Mouse (Mus musculus): ENCODE data around the gene Ssh3. TPM values are rescaled to one million over a fixed set of nuclear protein-coding genes. Genes with fewer than 3 reads are reported as not detected.

Gene Ssh3
- polyA plus RNA-seq, 1 experiment from 2014 or later: 2.6 TPM

DNA sequence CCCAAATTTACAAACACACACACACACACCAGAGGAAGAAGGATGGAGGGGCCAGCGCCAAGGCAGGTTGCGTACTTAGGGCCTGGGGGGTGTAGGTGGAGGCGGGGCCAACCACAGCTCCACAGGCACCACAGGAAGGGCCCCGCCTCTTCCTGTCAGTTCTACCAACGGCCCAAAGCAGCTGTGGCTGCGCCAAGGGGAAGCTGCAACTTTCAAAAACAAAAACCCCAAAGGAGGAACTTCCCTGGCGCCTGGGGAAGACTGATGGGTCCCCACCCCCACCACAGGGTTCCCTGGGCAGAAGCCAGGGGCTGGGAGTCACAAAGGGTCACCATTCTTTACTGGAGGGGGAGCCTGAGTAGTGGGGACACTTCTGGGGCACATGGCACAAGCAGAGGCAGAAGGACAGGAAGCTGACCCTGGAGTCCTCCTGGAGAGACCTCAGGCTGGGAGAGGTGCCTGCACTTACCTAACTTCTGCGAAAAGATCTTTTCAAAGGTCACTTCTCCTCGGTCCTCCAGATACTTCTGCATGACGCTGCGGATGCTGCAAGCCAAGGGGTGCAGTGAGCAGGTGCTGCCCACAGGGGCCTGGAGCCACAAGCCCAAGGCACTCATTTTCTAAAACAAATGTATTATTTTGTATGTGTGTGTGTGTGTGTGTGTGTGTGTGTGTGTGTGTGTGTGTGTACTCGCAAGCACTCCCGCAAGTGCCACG, 25.6 kb upstream of the Ssh3 start:
- ATAC-seq: peak; percentile 58
- Histone ChIP-seq H3K9me3 (replicated peaks) (no peaks in the 10 kb centered on the region), H3K4me2 (peak overlapping the region; percentile 49), H3K36me3 (peaks cover 83% of the 10 kb centered on the region), H3K4me1 (peaks cover 56% of the 10 kb centered on the region), H3K27ac (peak overlapping the region; percentile 63), H3K27me3 (replicated peaks) (no peaks in the 10 kb centered on the region), H3K4me3 (no peak overlapping the region), H3K9ac (no peak overlapping the region)
- WGBS (ENCODE audit: insufficient replicate concordance): 38% methylated on average over 14 of the region's 14 CpGs

GRCm38 (mm10) chr19:4291161-4291560, 22.2 kb upstream of the Ssh3 start:
- ATAC-seq: no peak
- H3K4me2 ChIP-seq: no peak overlapping the region
- no peaks in the 10 kb centered on the region for H3K27me3 ChIP-seq (replicated peaks)
- H3K9me3 ChIP-seq (replicated peaks): no peaks in the 10 kb centered on the region
- peaks cover 23% of the 10 kb centered on the region for H3K4me1 ChIP-seq
- no peak overlapping the region for H3K9ac ChIP-seq
- WGBS (ENCODE audit: insufficient replicate concordance): 80% methylated on average over 11 of the region's 11 CpGs
- H3K36me3 ChIP-seq: peaks cover 92% of the 10 kb centered on the region
- H3K27ac ChIP-seq: no peak overlapping the region
- no peak overlapping the region for H3K4me3 ChIP-seq

DNA sequence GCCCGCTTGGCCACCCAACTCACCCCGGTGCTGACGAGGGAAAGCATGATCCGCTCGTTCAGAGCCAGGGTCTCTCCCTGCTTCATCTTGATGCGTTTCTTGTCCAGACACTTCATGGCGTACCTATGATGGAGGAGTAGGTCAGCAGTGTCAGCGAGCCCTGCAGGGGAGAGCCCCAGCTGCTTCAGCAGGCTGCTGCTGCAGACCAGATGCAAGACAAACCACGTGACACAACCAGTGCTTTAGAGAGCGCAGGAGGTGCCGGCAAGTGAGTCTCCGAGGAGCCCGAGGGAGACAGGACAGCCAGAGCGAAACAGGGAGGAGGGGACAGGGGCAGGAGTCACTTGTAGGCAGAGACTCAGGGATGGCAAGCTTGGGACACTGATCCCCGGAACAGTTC, 21.8 kb upstream of the Ssh3 start:
- Histone ChIP-seq H3K36me3 (peaks cover 93% of the 10 kb centered on the region), H3K9ac (no peak overlapping the region), H3K9me3 (replicated peaks) (no peaks in the 10 kb centered on the region), H3K4me2 (no peak overlapping the region), H3K27ac (no peak overlapping the region), H3K4me3 (no peak overlapping the region), H3K4me1 (peaks cover 20% of the 10 kb centered on the region), H3K27me3 (replicated peaks) (no peaks in the 10 kb centered on the region)
- ATAC-seq: no peak
- 82% methylated on average over 15 of the region's 15 CpGs for WGBS (ENCODE audit: insufficient replicate concordance)

- Histone ChIP-seq H3K27me3 (replicated peaks) (peaks cover 13% of the 10 kb centered on the region), H3K4me1 (peaks cover 17% of the 10 kb centered on the region), H3K9me3 (replicated peaks) (no peaks in the 10 kb centered on the region; the same call in 1 of the 2 replicates), H3K4me2 (peak overlapping the region; percentile 94), H3K4me3 (peak overlapping the region; percentile 65), H3K36me3 (peaks cover 37% of the 10 kb centered on the region), H3K9ac (no peak overlapping the region), H3K27ac (no peak overlapping the region)
- no peak for ATAC-seq
- WGBS (ENCODE audit: insufficient replicate concordance): 26% methylated on average over 7 of the region's 7 CpGs
Observed at GRCm38 (mm10) chr19:4283653-4284052, 14.7 kb upstream of the Ssh3 start.

- Histone ChIP-seq H3K27me3 (replicated peaks) (peaks cover 13% of the 10 kb centered on the region), H3K4me2 (peak within 1 kb of the TSS; percentile 94), H3K4me3 (peak within 1 kb of the TSS; percentile 65), H3K9me3 (replicated peaks) (no peaks in the 10 kb centered on the region; the same call in 1 of the 2 replicates), H3K27ac (no peak within 1 kb of the TSS), H3K9ac (peak within 1 kb of the TSS; percentile 62), H3K4me1 (peaks cover 17% of the 10 kb centered on the region), H3K36me3 (peaks cover 31% of the 10 kb centered on the region)
- ATAC-seq: peak; percentile 85
- WGBS (ENCODE audit: insufficient replicate concordance): under 1% methylated on average over 50 of the region's 50 CpGs
Observed at GRCm38 (mm10) chr19:4282898-4283553, 14.0 kb upstream of the Ssh3 start, which contains the start of gene Ankrd13d. Gene Ankrd13d, minus strand, starts transcription at chr19:4283137.

DNA sequence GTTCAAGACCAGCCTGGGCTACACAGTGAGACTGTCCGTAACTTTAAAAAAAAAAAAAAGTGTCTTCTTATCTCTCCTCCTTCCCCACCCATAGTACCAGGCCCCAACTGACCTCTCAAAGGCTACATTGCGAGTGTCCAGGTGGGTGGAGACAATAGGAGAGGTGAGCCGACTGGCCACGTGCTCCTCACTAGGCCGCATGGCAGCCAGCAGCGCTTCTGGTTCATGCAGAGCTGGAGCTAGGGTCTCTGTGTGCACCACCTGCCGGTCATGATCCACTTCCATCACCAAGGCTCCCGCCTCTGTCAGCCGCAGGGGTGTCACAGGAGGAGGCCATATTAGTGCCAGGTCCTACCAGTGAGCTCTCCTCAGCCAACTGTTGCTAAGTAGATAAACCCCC, 11.4 kb upstream of the Ssh3 start:
- no peak overlapping the region for H3K4me2 ChIP-seq
- WGBS (ENCODE audit: insufficient replicate concordance): 83% methylated on average over 9 of the region's 9 CpGs
- ATAC-seq: no peak

DNA sequence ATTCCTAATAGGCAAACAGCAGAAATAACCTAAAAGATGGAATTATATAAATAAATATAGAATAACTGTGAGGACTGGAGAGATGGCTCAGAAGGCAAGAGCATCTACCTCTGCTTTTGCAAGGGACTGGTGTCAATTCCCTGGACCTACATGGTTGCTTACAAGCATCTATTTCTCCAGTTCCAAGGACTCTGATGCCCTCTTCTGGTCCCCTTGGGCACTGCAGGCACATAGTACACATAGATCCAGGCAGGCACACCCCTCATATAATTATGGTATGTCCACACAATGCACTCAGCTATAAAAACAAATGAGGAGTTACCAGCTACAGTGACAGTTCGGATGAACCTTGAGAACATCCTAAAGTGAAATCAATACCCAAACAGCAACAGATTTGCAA, 10.5 kb upstream of the Ssh3 start:
- Histone ChIP-seq H3K4me2 (no peak overlapping the region), H3K27me3 (replicated peaks) (peaks cover 13% of the 10 kb centered on the region), H3K4me1 (peaks cover 17% of the 10 kb centered on the region), H3K4me3 (no peak overlapping the region), H3K27ac (no peak overlapping the region), H3K9me3 (replicated peaks) (no peaks in the 10 kb centered on the region; the same call in 1 of the 2 replicates), H3K9ac (no peak overlapping the region), H3K36me3 (no peaks in the 10 kb centered on the region)
- WGBS (ENCODE audit: insufficient replicate concordance): 69% methylated on average over 1 of the region's 1 CpGs
- no peak for ATAC-seq

More for the DNA sequence above, 11.4 kb upstream of the Ssh3 start:
- Histone ChIP-seq H3K36me3 (peaks cover 5% of the 10 kb centered on the region), H3K4me1 (peaks cover 17% of the 10 kb centered on the region), H3K27ac (no peak overlapping the region), H3K9ac (no peak overlapping the region), H3K4me3 (no peak overlapping the region), H3K9me3 (replicated peaks) (no peaks in the 10 kb centered on the region; the same call in 1 of the 2 replicates), H3K27me3 (replicated peaks) (peaks cover 13% of the 10 kb centered on the region)

DNA sequence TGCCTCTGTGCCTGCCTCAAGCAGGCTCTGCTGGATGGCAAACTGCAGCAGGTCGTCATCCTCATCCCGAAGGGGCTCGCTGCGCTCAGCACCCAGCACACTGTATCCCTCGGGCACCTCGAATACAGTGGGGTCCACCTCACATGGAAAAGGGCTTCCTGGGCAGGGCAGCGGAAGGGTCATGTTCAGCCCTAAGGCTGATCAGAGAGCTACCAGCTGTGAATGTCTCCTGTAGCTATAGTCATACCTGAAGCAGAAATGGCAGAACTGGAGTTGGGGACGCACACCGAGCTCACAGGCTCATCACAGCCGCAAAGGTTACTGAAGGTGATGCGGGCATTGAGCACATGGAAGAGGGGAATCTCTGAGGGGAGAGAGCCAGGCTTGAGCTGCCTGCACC, 2.0 kb upstream of the Ssh3 start:
- no peaks in the 10 kb centered on the region for H3K36me3 ChIP-seq
- WGBS (ENCODE audit: insufficient replicate concordance): 88% methylated on average over 11 of the region's 11 CpGs
- no peak for ATAC-seq
- no peak overlapping the region for H3K4me3 ChIP-seq
- peaks cover 52% of the 10 kb centered on the region for H3K27me3 ChIP-seq (replicated peaks)
- H3K9ac ChIP-seq: no peak overlapping the region
- no peak overlapping the region for H3K27ac ChIP-seq
- no peaks in the 10 kb centered on the region for H3K9me3 ChIP-seq (replicated peaks)
- H3K4me1 ChIP-seq: peaks cover 15% of the 10 kb centered on the region
- H3K4me2 ChIP-seq: no peak overlapping the region

DNA sequence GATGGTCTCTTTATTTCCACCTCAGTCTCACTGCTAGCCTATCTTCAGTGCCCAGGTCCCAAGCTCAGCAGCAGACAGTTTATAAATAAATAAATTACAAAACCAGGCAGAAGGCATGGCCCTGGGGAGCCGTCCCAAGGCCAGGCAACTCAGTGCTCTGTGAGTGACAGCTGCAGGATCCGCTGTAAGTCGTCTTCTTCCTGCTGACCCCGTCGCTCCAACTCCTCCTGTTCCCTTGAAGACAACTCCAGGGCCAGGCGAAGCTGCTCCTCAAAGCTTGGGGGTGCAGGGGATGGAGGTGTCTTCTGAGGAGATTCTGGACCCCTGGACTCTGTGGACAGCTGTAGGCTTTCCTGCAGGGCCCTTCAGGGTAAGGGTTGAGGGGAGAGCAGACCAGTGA, 1.2 kb upstream of the Ssh3 start:
- WGBS (ENCODE audit: insufficient replicate concordance): 55% methylated on average over 6 of the region's 6 CpGs
- Histone ChIP-seq H3K27me3 (replicated peaks) (peaks cover 52% of the 10 kb centered on the region), H3K36me3 (no peaks in the 10 kb centered on the region)

GRCm38 (mm10) chr19:4265956-4266355, 3.0 kb downstream of the Ssh3 start:
- H3K36me3 ChIP-seq: no peaks in the 10 kb centered on the region
- no peak for ATAC-seq
- no peak overlapping the region for H3K4me3 ChIP-seq
- no peak overlapping the region for H3K27ac ChIP-seq
- no peak overlapping the region for H3K9ac ChIP-seq
- peaks cover 54% of the 10 kb centered on the region for H3K27me3 ChIP-seq (replicated peaks)
- no peak overlapping the region for H3K4me2 ChIP-seq
- H3K4me1 ChIP-seq: peaks cover 15% of the 10 kb centered on the region
- no peaks in the 10 kb centered on the region for H3K9me3 ChIP-seq (replicated peaks)
- 59% methylated on average over 4 of the region's 4 CpGs for WGBS (ENCODE audit: insufficient replicate concordance)

More for the DNA sequence above, 1.2 kb upstream of the Ssh3 start:
- no peak for ATAC-seq
- no peak overlapping the region for H3K4me3 ChIP-seq
- no peak overlapping the region for H3K9ac ChIP-seq
- no peak overlapping the region for H3K27ac ChIP-seq
- H3K4me1 ChIP-seq: peaks cover 15% of the 10 kb centered on the region
- H3K4me2 ChIP-seq: no peak overlapping the region
- H3K9me3 ChIP-seq (replicated peaks): no peaks in the 10 kb centered on the region

DNA sequence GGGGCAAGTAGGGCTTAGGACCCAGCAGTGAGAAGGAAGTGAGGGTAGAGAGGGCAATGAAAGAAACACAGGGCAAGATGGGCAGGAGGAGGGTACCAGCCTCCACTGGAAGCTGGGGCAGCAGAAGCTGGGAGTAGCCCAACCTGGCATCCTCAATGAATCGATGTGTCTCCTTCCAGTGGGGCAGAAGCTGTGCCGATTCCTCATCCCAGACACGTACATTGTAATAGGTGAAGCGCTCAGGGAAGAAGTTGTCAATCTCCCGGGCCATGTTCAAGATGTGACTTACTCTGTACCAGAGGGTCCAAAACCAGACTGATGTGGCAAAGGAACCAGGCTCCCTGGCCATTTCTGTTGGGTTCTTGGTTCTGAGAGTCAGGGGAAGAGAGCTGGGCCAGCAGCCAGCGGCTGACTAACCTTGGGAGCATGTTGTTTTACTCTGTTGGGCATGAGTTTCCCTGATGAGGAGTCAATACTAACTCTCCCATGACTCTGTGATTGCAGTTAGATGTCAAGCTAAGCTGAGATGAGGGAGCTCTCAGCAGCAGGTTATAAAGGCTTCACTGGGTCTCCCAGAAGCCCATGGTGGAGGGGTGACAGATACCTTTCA, 4.7 kb downstream of the Ssh3 start:
- WGBS (ENCODE audit: insufficient replicate concordance): 79% methylated on average over 6 of the region's 6 CpGs
- H3K4me3 ChIP-seq: no peak overlapping the region
- ATAC-seq: no peak
- no peaks in the 10 kb centered on the region for H3K36me3 ChIP-seq
- H3K27me3 ChIP-seq (replicated peaks): peaks cover 37% of the 10 kb centered on the region
- H3K27ac ChIP-seq: no peak overlapping the region
- H3K9me3 ChIP-seq (replicated peaks): no peaks in the 10 kb centered on the region
- peaks cover 15% of the 10 kb centered on the region for H3K4me1 ChIP-seq
- no peak overlapping the region for H3K9ac ChIP-seq
- no peak overlapping the region for H3K4me2 ChIP-seq

DNA sequence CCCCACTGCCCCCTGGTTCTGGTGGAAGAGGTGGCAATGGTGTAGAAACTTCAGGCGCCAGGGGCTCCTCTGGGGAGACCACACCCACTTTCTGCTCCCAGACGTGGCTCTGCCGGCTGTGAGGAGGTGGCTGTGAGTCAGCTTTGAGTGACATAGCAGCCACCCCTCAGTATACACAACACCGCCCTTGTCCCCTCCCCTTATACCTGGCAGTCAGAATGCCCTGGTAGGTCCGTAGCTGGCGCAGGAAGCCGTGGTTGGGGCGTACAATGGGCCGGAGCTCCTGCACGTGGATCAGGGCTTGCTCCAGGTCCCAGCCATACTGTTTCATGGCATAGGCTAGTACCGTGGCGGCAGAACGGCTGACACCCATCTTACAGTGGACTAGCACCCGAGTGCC, 5.3 kb downstream of the Ssh3 start:
- Histone ChIP-seq H3K9me3 (replicated peaks) (no peaks in the 10 kb centered on the region), H3K27me3 (replicated peaks) (peaks cover 31% of the 10 kb centered on the region), H3K4me1 (peaks cover 9% of the 10 kb centered on the region), H3K27ac (no peak overlapping the region), H3K9ac (no peak overlapping the region), H3K4me3 (no peak overlapping the region), H3K4me2 (no peak overlapping the region), H3K36me3 (no peaks in the 10 kb centered on the region)
- 56% methylated on average over 14 of the region's 14 CpGs for WGBS (ENCODE audit: insufficient replicate concordance)
- no peak for ATAC-seq
